Mouse (Mus musculus) right cerebral cortex, postnatal 25 days (tissue): Measurements from ENCODE around the gene Bbx.

Source experiments
- DNase-seq: peaks from one replicate; pipeline ENCODE4 v3.0.0; 2022

Gene Bbx

DNA sequence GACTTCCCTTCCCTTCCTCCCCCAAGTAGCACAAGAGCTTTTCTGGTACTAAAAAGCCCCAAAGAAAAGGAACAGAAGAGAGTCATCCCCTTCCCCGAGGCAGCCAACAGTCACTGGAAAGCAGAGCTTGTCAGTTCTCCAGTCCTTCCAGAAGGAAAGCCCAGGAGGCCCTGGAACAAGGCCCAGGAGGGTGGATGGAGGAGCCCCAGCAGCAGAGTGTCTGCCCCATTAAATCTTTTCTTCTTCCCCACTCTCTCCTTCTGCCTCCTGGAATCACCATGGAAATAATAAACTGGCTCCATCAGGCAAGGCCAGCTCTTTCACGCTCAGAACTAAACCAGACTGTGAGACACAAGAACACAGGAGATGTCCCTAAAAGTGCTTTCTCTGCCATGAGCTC is 284.3 kb downstream of the Bbx start:
- DNase-seq = peak; percentile 8
